Mouse (Mus musculus) cerebellum, adult 8-10 months (tissue): ENCODE measurements around the gene Rab4b.

Source experiments
- DNase-seq: peaks from one replicate; pipeline ENCODE4 v3.0.0; 2022

Rab4b gene

GRCm38 (mm10) chr7:27158171-27158570 lies 20.5 kb downstream of the Rab4b start:
- DNase-seq = no peak

GRCm38 (mm10) chr7:27156005-27156404 lies 22.7 kb downstream of the Rab4b start:
- DNase-seq = no peak

GRCm38 (mm10) chr7:27153205-27153764 lies 25.4 kb downstream of the Rab4b start, which contains the start of gene Cyp2t4:
Cyp2t4 (plus strand) TSS chr7:27153714.
- peak; percentile 22 for DNase-seq

GRCm38 (mm10) chr7:27136410-27136996 lies 42.2 kb downstream of the Rab4b start:
- DNase-seq = no peak

GRCm38 (mm10) chr7:27133757-27134156 lies 44.9 kb downstream of the Rab4b start:
- no peak for DNase-seq

- no peak for DNase-seq
These were observed 45.5 kb downstream of the Rab4b start for GRCm38 (mm10) chr7:27133156-27133555.

- peak; percentile 53 for DNase-seq
These were observed 46.1 kb downstream of the Rab4b start for GRCm38 (mm10) chr7:27132588-27132987.

GRCm38 (mm10) chr7:27131387-27131786 lies 47.3 kb downstream of the Rab4b start:
- no peak for DNase-seq

- DNase-seq = no peak
These were observed 48.0 kb downstream of the Rab4b start for GRCm38 (mm10) chr7:27130521-27131370.

- no peak for DNase-seq
These were observed 48.9 kb downstream of the Rab4b start for GRCm38 (mm10) chr7:27129811-27130210.

- no peak for DNase-seq
These were observed 49.8 kb downstream of the Rab4b start for GRCm38 (mm10) chr7:27128946-27129345.

- no peak for DNase-seq
These were observed 50.5 kb downstream of the Rab4b start for GRCm38 (mm10) chr7:27128162-27128561.

GRCm38 (mm10) chr7:27124969-27125368 lies 53.7 kb downstream of the Rab4b start:
- no peak for DNase-seq

GRCm38 (mm10) chr7:27124305-27124832 lies 54.3 kb downstream of the Rab4b start:
- no peak for DNase-seq

GRCm38 (mm10) chr7:27119676-27120075 lies 59.0 kb downstream of the Rab4b start, which contains the start of gene Cyp2f2:
Cyp2f2 (plus strand) TSS chr7:27119909.
- no peak for DNase-seq
